Mouse (Mus musculus): ENCODE measurements around the gene Negr1.
A peak's percentile ranks its signal among the peaks of the same experiment; 100 is the strongest.

Gene Negr1

GRCm38 (mm10) chr3:156796061-156796691, 234.6 kb downstream of the Negr1 start:
- no peak for DNase-seq (ENCODE audit: low spot score)

GRCm38 (mm10) chr3:156799228-156799627, 237.6 kb downstream of the Negr1 start:
- DNase-seq (ENCODE audit: low spot score): no peak

GRCm38 (mm10) chr3:156809836-156810235, 248.2 kb downstream of the Negr1 start:
- DNase-seq (ENCODE audit: low spot score): no peak

GRCm38 (mm10) chr3:156816938-156817337, 255.3 kb downstream of the Negr1 start:
- DNase-seq (ENCODE audit: low spot score): no peak

GRCm38 (mm10) chr3:156817452-156817851, 255.9 kb downstream of the Negr1 start:
- DNase-seq (ENCODE audit: low spot score): no peak

GRCm38 (mm10) chr3:156823039-156823438, 261.4 kb downstream of the Negr1 start:
- DNase-seq (ENCODE audit: low spot score): no peak

GRCm38 (mm10) chr3:156833920-156834319, 272.3 kb downstream of the Negr1 start:
- DNase-seq (ENCODE audit: low spot score): no peak

- no peak for DNase-seq (ENCODE audit: low spot score)
Measured at GRCm38 (mm10) chr3:156838550-156838949, 277.0 kb downstream of the Negr1 start.

- no peak for DNase-seq (ENCODE audit: low spot score)
Measured at GRCm38 (mm10) chr3:156848385-156848784, 286.8 kb downstream of the Negr1 start.

- no peak for DNase-seq (ENCODE audit: low spot score)
Measured at GRCm38 (mm10) chr3:156851921-156852320, 290.3 kb downstream of the Negr1 start.

- no peak for DNase-seq (ENCODE audit: low spot score)
Measured at GRCm38 (mm10) chr3:156870239-156870921, 308.8 kb downstream of the Negr1 start.

- no peak for DNase-seq (ENCODE audit: low spot score)
Measured at GRCm38 (mm10) chr3:156870922-156871257, 309.3 kb downstream of the Negr1 start.

- DNase-seq (ENCODE audit: low spot score): peak; percentile 29
Measured at GRCm38 (mm10) chr3:156871641-156872196, 310.1 kb downstream of the Negr1 start.

- DNase-seq (ENCODE audit: low spot score): no peak
Measured at GRCm38 (mm10) chr3:156876551-156876950, 315.0 kb downstream of the Negr1 start.

GRCm38 (mm10) chr3:156882129-156882528, 320.5 kb downstream of the Negr1 start:
- no peak for DNase-seq (ENCODE audit: low spot score)

- no peak for DNase-seq (ENCODE audit: low spot score)
Measured at GRCm38 (mm10) chr3:156883873-156884272, 322.3 kb downstream of the Negr1 start.

GRCm38 (mm10) chr3:156885689-156886088, 324.1 kb downstream of the Negr1 start:
- DNase-seq (ENCODE audit: low spot score): no peak

GRCm38 (mm10) chr3:156886915-156887314, 325.3 kb downstream of the Negr1 start:
- no peak for DNase-seq (ENCODE audit: low spot score)

- DNase-seq (ENCODE audit: low spot score): no peak
Measured at GRCm38 (mm10) chr3:156890986-156891385, 329.4 kb downstream of the Negr1 start.

- no peak for DNase-seq (ENCODE audit: low spot score)
Measured at GRCm38 (mm10) chr3:156895322-156895721, 333.7 kb downstream of the Negr1 start.

GRCm38 (mm10) chr3:156896106-156896505, 334.5 kb downstream of the Negr1 start:
- DNase-seq (ENCODE audit: low spot score): no peak

GRCm38 (mm10) chr3:156896552-156896951, 335.0 kb downstream of the Negr1 start:
- no peak for DNase-seq (ENCODE audit: low spot score)

GRCm38 (mm10) chr3:156901140-156901539, 339.5 kb downstream of the Negr1 start:
- DNase-seq (ENCODE audit: low spot score): no peak

Data from embryo, embryonic 10 days (tissue).